Mouse (Mus musculus) lung, postnatal 0 days (tissue): Measurements from ENCODE around the gene Cyp2j13. TPM values are rescaled to one million over a fixed set of nuclear protein-coding genes. Genes with fewer than 3 reads are reported as not detected.
"Not testable (repeated sequence)": the region's sequence is repeated elsewhere in the genome, so short reads cannot be mapped to it uniquely, and the experiment has no call there.

Source experiments
- ATAC-seq: fragments of 200-750 bp; cut with Nextera tagmentation; 2 replicates; pipeline ENCODE4 v1.8.0; 2017; ENCODE audit warnings: moderate library complexity
- DNase-seq: peaks from one replicate; pipeline ENCODE4 v3.0.0-alpha.2; 2016; ENCODE audit warnings: low spot score
- H3K27ac ChIP-seq: fragments of 300-500 bp; sonication (generic); 2 replicates; pipeline ENCODE4 v1.5.1; 2014; ENCODE audit warnings: antibody characterized with exemption, mild to moderate bottlenecking, low read length, mixed read lengths
- H3K27me3 ChIP-seq: fragments of 300-500 bp; sonication (generic); replicated peaks from 2 replicates; pipeline ENCODE4 v1.6.1; 2014; ENCODE audit warnings: low read length, mixed read lengths; ENCODE audit not compliant: insufficient read depth
- H3K36me3 ChIP-seq: fragments of 300-500 bp; sonication (generic); 2 replicates; pipeline ENCODE4 v1.6.1; 2014; ENCODE audit warnings: low read length, mixed read lengths; ENCODE audit not compliant: insufficient read depth
- H3K4me1 ChIP-seq: fragments of 300-500 bp; sonication (generic); 2 replicates; pipeline ENCODE4 v1.6.1; 2014; ENCODE audit warnings: antibody characterized with exemption, low read depth, low read length, mixed read lengths; ENCODE audit not compliant: insufficient read depth
- H3K4me2 ChIP-seq: fragments of 300-500 bp; sonication (generic); replicated peaks from 2 replicates; pipeline ENCODE4 v1.6.1; 2014; ENCODE audit warnings: low read depth, mild to moderate bottlenecking, low read length, moderate library complexity, mixed read lengths
- H3K4me3 ChIP-seq: fragments of 300-500 bp; sonication (generic); 2 replicates; pipeline ENCODE4 v1.5.1; 2014; ENCODE audit warnings: low read depth, low read length
- H3K9ac ChIP-seq: fragments of 300-500 bp; sonication (generic); replicated peaks from 2 replicates; pipeline ENCODE4 v1.6.1; 2014; ENCODE audit warnings: low read depth, mild to moderate bottlenecking
- H3K9me3 ChIP-seq: fragments of 300-500 bp; sonication (generic); 2 replicates; pipeline ENCODE4 v1.6.1; 2016; ENCODE audit warnings: low read length, mixed read lengths
- CTCF ChIP-seq: IDR thresholded peaks from 2 replicates; pipeline ENCODE4 v1.5.1; 2016; ENCODE audit warnings: antibody characterized with exemption, mild to moderate bottlenecking
- EP300 ChIP-seq: IDR thresholded peaks from 2 replicates; pipeline ENCODE4 v1.6.1; 2016; ENCODE audit warnings: antibody characterized with exemption, mild to moderate bottlenecking, control low read depth
- WGBS: fragments of 180-500 bp; shearing (Covaris S2); extraction: QIAGEN DNeasy Blood & Tissue Kit; methylation state at CpG from one replicate; pipeline ENCODE4 v1.1.7; 2014; 5-methylcytosine and 5-hydroxymethylcytosine counted together
- polyA plus RNA-seq: library from polyadenylated mRNA; unstranded; fragments of >200 nt; fragmentation: Nextera tagmentation; extraction: Ambion mirVana; gene quantifications from 2 replicates; pipeline ENCODE4 v1.2.1, GENCODE M21; 2015

Cyp2j13 gene
- polyA plus RNA-seq: not detected in 2 replicates

- no peaks in the 10 kb centered on the region for H3K27me3 ChIP-seq
- H3K36me3 ChIP-seq: no peaks in the 10 kb centered on the region
- H3K4me3 ChIP-seq: no peak within 1 kb of the TSS
- DNase-seq (peak; percentile 22), ATAC-seq (no peak)
- H3K9ac ChIP-seq: no peak within 1 kb of the TSS
- no peak within 1 kb of the TSS for H3K4me2 ChIP-seq
- no peak for TF ChIP-seq CTCF
- TF ChIP-seq EP300: no peak
- H3K9me3 ChIP-seq: no peaks in the 10 kb centered on the region
- H3K4me1 ChIP-seq: no peaks in the 10 kb centered on the region
- WGBS: 8% methylated on average over 19 of the region's 20 CpGs
- H3K27ac ChIP-seq: no peak within 1 kb of the TSS
Observed at GRCm38 (mm10) chr4:96077261-96078125, at the start of gene Cyp2j13. Gene Cyp2j13, minus strand, starts transcription at chr4:96077546.

DNA sequence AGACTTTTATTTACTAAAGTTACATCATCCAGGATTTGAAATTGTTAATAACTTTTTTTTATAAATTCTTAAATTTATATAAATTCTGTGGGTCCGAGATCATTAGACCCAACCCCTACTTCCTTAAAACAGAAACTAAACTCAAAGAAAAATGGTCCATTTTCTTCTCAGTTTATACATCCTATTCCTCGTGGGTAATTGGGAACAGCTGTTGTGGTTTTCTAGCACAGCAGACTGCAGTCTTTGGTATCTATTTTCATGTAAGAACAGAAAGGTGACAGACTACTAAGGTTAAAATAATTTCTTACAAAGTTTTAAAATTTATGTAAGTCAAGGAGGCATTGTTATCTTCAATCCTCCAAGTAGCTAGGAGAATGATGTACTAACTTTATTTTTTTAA is 19.5 kb upstream of the Cyp2j13 start:
- Histone ChIP-seq H3K4me3 (no peak overlapping the region), H3K36me3 (no peaks in the 10 kb centered on the region), H3K9me3 (no peaks in the 10 kb centered on the region), H3K27me3 (no peaks in the 10 kb centered on the region), H3K4me2 (no peak overlapping the region), H3K4me1 (no peaks in the 10 kb centered on the region), H3K9ac (no peak overlapping the region), H3K27ac (no peak overlapping the region)
- TF ChIP-seq CTCF: no peak
- no peak for TF ChIP-seq EP300
- DNase-seq (no peak), ATAC-seq (no peak)
- 45% methylated on average over 2 of the region's 2 CpGs for WGBS

- H3K27ac ChIP-seq: no peak overlapping the region
- H3K9me3 ChIP-seq: no peaks in the 10 kb centered on the region
- no peak overlapping the region for H3K4me2 ChIP-seq
- DNase-seq: no peak
- no peaks in the 10 kb centered on the region for H3K4me1 ChIP-seq
- no peaks in the 10 kb centered on the region for H3K36me3 ChIP-seq
- TF ChIP-seq EP300 (no peak), CTCF (no peak)
- H3K4me3 ChIP-seq: no peak overlapping the region
- no peak for ATAC-seq
- no peaks in the 10 kb centered on the region for H3K27me3 ChIP-seq
- H3K9ac ChIP-seq: no peak overlapping the region
Observed at GRCm38 (mm10) chr4:96091869-96092268, 14.5 kb upstream of the Cyp2j13 start.

DNA sequence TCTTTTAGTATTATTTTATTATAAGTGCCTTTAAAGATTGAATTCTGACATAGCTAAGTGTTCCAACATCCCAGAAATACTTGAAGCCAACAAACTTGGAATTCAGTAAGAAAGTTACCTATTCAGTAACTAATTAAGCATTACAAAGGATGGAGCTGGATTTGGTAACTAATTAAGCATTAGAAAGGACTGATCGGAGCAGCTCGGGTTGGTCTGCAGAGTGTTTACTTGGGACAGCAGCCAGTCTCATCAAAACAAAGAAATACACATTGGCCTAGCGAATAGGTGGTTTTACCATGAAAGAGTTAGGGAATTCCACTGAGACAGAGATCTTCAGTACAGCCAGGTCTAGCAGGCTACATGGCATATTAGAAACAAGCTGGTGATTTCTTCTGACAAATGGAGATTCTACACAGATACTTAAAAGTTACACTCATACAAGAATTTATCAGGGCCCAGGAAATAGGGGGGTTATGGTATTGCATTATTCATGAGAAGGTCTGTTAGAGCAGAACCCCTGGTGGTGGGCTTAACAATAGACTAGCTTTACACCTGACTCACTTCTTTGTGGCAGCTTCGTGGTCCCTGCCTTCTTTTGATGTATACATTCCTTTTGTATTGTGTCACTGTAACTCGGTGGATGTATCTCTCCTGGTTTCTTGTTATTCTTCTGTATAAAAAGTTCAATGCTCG is 12.2 kb upstream of the Cyp2j13 start:
- 57% methylated on average over 6 of the region's 6 CpGs for WGBS
- ATAC-seq: not testable (repeated sequence)

GRCm38 (mm10) chr4:96078308-96078707 is 962 bp upstream of the Cyp2j13 start:
- no peak for ATAC-seq
- H3K36me3 ChIP-seq: no peaks in the 10 kb centered on the region
- no peak overlapping the region for H3K4me3 ChIP-seq
- H3K9me3 ChIP-seq: no peaks in the 10 kb centered on the region
- no peak for DNase-seq
- no peak overlapping the region for H3K27ac ChIP-seq
- H3K4me2 ChIP-seq: no peak overlapping the region
- no peaks in the 10 kb centered on the region for H3K4me1 ChIP-seq
- no peak overlapping the region for H3K9ac ChIP-seq
- H3K27me3 ChIP-seq: no peaks in the 10 kb centered on the region
- TF ChIP-seq EP300: no peak
- no peak for TF ChIP-seq CTCF

More for the DNA sequence above, 12.2 kb upstream of the Cyp2j13 start:
- not testable (repeated sequence) for H3K4me3 ChIP-seq, H3K27ac ChIP-seq, H3K9me3 ChIP-seq, H3K27me3 ChIP-seq, H3K36me3 ChIP-seq, H3K9ac ChIP-seq, H3K4me1 ChIP-seq, DNase-seq, H3K4me2 ChIP-seq

DNA sequence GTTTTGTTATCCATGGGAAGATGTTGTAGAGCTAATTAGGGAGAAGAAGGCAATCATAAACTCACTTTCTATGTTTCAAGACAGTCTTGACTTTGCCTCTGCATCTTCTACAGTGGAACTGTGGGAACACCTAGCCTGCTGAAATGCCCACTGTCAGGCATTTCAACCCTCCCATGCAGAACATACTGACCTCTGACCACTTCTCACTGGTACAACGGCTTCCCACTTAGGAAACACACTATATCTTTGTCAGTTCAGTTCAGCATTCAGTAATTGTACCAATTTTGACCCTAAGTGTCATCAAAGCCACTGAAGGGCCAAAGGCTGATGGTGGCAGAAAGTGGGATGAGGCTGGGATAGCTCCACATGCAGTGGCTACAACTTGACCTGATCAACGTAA is 15.3 kb downstream of the Cyp2j13 start:
- ATAC-seq: no peak
- TF ChIP-seq EP300: no peak
- TF ChIP-seq CTCF: no peak
- no peak overlapping the region for H3K4me2 ChIP-seq
- H3K4me3 ChIP-seq: no peak overlapping the region
- H3K27ac ChIP-seq: no peak overlapping the region
- H3K36me3 ChIP-seq: no peaks in the 10 kb centered on the region
- H3K4me1 ChIP-seq: no peaks in the 10 kb centered on the region
- WGBS: 69% methylated on average over 2 of the region's 2 CpGs
- no peaks in the 10 kb centered on the region for H3K9me3 ChIP-seq
- H3K9ac ChIP-seq: no peak overlapping the region
- H3K27me3 ChIP-seq: no peaks in the 10 kb centered on the region
- no peak for DNase-seq
